Mouse (Mus musculus) NIH3T3 (cell line): ENCODE data around the gene Dnajb1.
"Not testable (repeated sequence)": the region's sequence is repeated elsewhere in the genome, so short reads cannot be mapped to it uniquely, and the experiment has no call there.

Experiments used
- DNase-seq: peaks from one replicate; pipeline ENCODE4 v3.0.0-alpha.2; 2012; ENCODE audit warnings: low read depth

Dnajb1 gene

DNA sequence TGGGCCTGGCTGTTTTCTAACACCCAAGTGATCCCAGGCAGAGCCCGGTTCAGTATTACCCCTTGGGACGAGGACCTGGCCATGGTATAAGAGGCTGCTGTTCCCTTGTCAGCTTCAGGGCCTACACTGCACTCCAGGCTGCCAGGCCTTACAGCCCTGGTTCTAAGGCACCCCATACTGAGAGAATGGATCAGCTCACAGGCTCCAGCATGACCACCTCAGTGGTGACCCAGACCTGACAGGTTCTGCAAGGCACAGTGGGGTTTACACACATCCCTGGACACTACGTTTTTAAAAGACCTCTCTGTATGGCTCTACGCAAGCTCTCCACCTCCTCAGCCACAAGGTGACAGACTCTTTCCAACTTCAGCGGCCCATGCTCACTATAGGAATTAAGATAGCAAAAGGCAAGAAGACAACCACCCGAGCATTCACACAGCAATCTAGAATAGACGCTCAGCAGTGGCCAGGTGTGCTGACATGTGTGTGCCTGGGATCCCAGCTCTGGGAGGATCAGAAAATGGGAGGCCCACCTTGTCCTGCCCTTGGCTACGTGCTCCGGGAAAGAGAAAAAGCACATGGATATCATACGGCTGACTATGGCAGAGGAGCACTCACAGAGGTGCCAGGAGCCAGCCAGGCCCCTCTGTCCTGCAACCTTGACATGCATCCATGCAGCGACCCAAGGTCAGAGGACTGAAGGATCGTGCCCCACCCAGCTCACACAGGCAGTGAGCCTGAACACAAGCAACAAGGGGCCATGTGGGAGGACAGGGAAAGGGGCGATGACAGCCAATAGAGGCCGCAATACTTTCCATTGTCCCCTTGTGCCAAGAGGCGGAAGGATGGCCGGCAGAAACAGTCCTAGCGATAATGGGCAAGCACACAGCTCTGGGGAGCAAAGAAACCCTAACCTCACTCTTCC is 29.6 kb upstream of the Dnajb1 start:
- no peak for DNase-seq

GRCm38 (mm10) chr8:83579676-83580075 is 28.3 kb upstream of the Dnajb1 start:
- DNase-seq: no peak

DNA sequence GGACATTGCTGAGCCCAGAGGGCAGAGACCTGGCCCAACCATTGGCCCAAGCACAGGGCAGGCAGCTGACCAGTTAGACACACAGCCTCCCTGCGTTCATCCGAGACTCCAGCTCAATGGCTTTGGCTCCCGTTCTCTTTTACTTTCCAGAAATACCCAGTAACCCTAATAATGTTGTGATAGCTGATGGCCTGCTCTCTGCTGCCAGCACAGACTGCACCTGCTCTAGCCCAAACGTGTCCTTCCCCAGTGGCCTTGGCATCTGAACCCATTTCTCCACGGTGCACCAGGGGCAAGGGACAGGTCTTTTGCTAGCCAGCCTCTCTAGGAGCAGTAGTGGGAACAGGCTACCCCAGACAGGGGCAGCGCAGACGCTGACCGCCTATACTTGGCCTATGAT is 27.2 kb upstream of the Dnajb1 start:
- no peak for DNase-seq

GRCm38 (mm10) chr8:83582226-83582625 is 25.8 kb upstream of the Dnajb1 start:
- no peak for DNase-seq

GRCm38 (mm10) chr8:83583236-83583635 is 24.8 kb upstream of the Dnajb1 start:
- DNase-seq: no peak

DNA sequence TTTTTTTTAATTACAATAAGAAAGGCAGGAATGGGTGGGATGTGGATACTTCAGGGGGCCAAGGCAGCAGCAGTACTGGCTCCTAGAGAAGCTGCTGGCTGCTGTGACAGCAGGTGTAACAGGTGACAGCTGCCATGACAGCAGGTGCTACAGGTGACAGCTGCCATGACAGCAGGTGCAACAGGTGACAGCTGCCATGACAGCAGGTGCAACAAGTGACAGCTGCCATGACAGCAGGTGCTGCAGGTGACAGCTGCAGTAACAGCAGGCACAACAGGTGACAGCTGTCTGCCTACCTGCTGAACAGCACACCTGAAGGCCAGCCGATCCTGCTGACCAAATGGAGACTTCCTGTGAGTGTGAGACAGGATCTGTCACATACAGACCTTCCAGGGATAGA is 23.2 kb upstream of the Dnajb1 start:
- no peak for DNase-seq

DNA sequence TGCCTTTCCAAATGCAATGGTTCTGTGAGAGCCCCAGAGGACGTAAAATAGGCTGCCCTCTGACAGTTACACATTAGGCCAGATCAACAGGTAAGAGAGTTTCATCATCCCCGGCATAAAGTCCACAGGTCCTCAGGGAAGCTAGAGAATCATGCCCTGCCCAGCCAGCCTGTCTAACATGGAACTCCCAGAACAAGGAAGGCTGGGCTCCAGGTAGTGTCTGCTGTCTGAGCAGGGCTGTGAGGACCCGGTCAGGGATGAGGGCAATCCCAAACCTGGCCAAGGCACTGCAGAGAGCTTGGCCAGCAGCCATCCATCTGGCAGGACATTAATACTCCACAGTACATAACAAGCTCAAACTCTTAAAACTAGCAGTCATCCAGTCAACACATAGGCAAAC is 22.7 kb upstream of the Dnajb1 start:
- DNase-seq: no peak

- DNase-seq: no peak
Observed at GRCm38 (mm10) chr8:83587644-83588043, 20.3 kb upstream of the Dnajb1 start.

DNA sequence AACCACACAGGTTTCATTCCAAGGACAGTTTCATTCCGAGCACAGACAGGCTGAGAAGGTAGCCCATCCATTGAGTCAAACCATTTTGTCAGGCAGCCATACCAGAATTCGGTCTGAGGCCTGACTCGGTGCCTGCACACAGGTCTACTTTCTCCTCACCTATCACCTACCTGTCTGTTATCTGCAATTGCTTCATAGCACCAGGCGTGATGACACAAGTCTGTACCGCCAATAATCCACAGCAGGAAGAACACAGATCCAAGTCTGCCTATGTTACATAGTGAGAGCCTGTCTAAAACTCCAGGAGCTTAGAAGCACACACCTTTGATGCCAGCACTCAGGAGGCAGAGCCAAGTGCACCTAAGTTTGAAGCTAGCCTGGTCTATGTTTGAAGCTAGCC is 19.1 kb upstream of the Dnajb1 start:
- DNase-seq: no peak

DNA sequence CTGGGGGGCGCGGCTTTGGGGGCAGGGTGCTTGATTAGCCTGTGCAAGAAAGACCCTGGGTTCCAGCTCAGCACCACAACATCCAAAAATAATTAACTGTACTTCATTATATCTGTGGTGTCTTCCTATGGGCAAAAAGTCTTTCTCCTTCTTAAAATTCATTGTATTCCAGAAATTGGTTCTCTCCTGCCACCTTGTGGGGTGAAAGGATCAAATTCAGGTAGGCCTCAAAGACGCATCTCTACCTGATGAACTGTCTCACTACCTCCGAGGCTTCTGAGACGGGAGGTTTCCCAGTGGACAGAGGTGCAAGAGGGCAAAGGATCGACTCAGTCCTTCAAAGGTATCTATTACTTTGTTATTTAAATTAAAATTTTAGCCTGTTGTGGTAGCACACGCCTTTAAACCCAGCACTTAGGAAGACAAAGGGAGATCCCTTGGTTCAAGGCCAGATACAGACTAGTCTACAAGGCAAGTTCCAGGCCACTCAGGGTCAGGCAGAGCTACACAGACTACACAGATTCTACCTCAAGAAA is 17.4 kb upstream of the Dnajb1 start:
- DNase-seq: no peak

GRCm38 (mm10) chr8:83592682-83593081 is 15.3 kb upstream of the Dnajb1 start:
- no peak for DNase-seq

GRCm38 (mm10) chr8:83593325-83594166 is 14.4 kb upstream of the Dnajb1 start:
- peak; percentile 29 for DNase-seq

- DNase-seq: peak; percentile 99
Observed at GRCm38 (mm10) chr8:83594167-83595049, 13.6 kb upstream of the Dnajb1 start.

GRCm38 (mm10) chr8:83595050-83595345 is 13.0 kb upstream of the Dnajb1 start:
- DNase-seq: not testable (repeated sequence)

GRCm38 (mm10) chr8:83596369-83596768 is 11.6 kb upstream of the Dnajb1 start:
- DNase-seq: peak; percentile 63

GRCm38 (mm10) chr8:83598146-83598545 is 9.8 kb upstream of the Dnajb1 start:
- no peak for DNase-seq

- no peak for DNase-seq
Observed at GRCm38 (mm10) chr8:83599814-83600213, 8.2 kb upstream of the Dnajb1 start.

GRCm38 (mm10) chr8:83602650-83603029 is 5.4 kb upstream of the Dnajb1 start:
- peak; percentile 83 for DNase-seq

GRCm38 (mm10) chr8:83608398-83608829 is 421 bp downstream of the Dnajb1 start:
- DNase-seq: peak; percentile 87

DNA sequence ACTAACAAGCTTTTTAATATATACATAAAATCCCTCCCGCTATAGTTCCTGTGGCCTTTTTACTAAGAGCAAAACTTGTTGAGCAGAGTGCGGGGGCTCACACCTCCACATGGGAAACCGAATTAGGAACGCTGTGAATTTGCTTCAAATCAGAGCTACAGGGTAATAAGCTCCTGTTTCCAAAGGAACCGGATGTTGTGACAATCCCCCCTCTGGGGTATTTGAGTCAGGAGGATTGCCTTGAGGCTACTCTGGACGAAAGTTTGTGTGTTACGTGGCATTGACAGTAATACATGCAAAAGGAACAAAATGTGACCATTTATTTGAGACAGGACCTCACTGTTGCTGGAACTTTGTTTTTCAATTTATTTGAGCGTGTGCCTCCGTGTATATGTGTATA is 1.1 kb downstream of the Dnajb1 start:
- no peak for DNase-seq

- no peak for DNase-seq
Observed at GRCm38 (mm10) chr8:83609547-83610180, 1.7 kb downstream of the Dnajb1 start.
